Mouse (Mus musculus): ENCODE results near the gene Sytl1. TPM values are rescaled to one million over a fixed set of nuclear protein-coding genes. Genes with fewer than 3 reads are reported as not detected.

The Sytl1 gene
- polyA plus RNA-seq, 1 experiment: 1.1 TPM

GRCm38 (mm10) chr4:133265759-133266158 is 2.8 kb upstream of the Sytl1 start:
- Histone ChIP-seq H3K27ac (ENCODE audit: insufficient read depth, low read length) (no peak overlapping the region), H3K4me3 (ENCODE audit: insufficient read depth, low read length) (no peak overlapping the region), H3K4me1 (ENCODE audit: control insufficient read depth, insufficient read depth, low read length) (no peaks in the 10 kb centered on the region)
- TF ChIP-seq CTCF (IDR thresholded peaks at IDR 0.05; ENCODE audit: borderline replicate concordance, insufficient read depth, low read length) (no peak), POLR2A (IDR thresholded peaks at IDR 0.05; ENCODE audit: low read depth, low read length) (no peak)

GRCm38 (mm10) chr4:133265297-133265696 is 2.4 kb upstream of the Sytl1 start:
- no peak for TF ChIP-seq CTCF (IDR thresholded peaks at IDR 0.05; ENCODE audit: borderline replicate concordance, insufficient read depth, low read length)
- TF ChIP-seq POLR2A (IDR thresholded peaks at IDR 0.05; ENCODE audit: low read depth, low read length): no peak
- Histone ChIP-seq H3K4me1 (ENCODE audit: control insufficient read depth, insufficient read depth, low read length) (no peaks in the 10 kb centered on the region), H3K4me3 (ENCODE audit: insufficient read depth, low read length) (no peak overlapping the region), H3K27ac (ENCODE audit: insufficient read depth, low read length) (no peak overlapping the region)

- Histone ChIP-seq H3K27ac (ENCODE audit: insufficient read depth, low read length) (no peak overlapping the region), H3K4me1 (ENCODE audit: control insufficient read depth, insufficient read depth, low read length) (no peaks in the 10 kb centered on the region), H3K4me3 (ENCODE audit: insufficient read depth, low read length) (no peak overlapping the region)
- TF ChIP-seq POLR2A (IDR thresholded peaks at IDR 0.05; ENCODE audit: low read depth, low read length) (no peak), CTCF (IDR thresholded peaks at IDR 0.05; ENCODE audit: borderline replicate concordance, insufficient read depth, low read length) (no peak)
Observed at GRCm38 (mm10) chr4:133264559-133264958, 1.6 kb upstream of the Sytl1 start.

- Histone ChIP-seq H3K4me1 (ENCODE audit: control insufficient read depth, insufficient read depth, low read length) (no peaks in the 10 kb centered on the region), H3K27ac (ENCODE audit: insufficient read depth, low read length) (no peak overlapping the region), H3K4me3 (ENCODE audit: insufficient read depth, low read length) (no peak overlapping the region)
- TF ChIP-seq CTCF (IDR thresholded peaks at IDR 0.05; ENCODE audit: borderline replicate concordance, insufficient read depth, low read length) (no peak), POLR2A (IDR thresholded peaks at IDR 0.05; ENCODE audit: low read depth, low read length) (no peak)
Observed at GRCm38 (mm10) chr4:133263756-133264155, 843 bp upstream of the Sytl1 start.

GRCm38 (mm10) chr4:133262375-133262765 is 543 bp downstream of the Sytl1 start:
- TF ChIP-seq POLR2A (IDR thresholded peaks at IDR 0.05; ENCODE audit: low read depth, low read length) (no peak), CTCF (IDR thresholded peaks at IDR 0.05; ENCODE audit: borderline replicate concordance, insufficient read depth, low read length) (no peak)
- Histone ChIP-seq H3K4me3 (ENCODE audit: insufficient read depth, low read length) (no peak overlapping the region), H3K27ac (ENCODE audit: insufficient read depth, low read length) (no peak overlapping the region), H3K4me1 (ENCODE audit: control insufficient read depth, insufficient read depth, low read length) (no peaks in the 10 kb centered on the region)

GRCm38 (mm10) chr4:133261641-133262374 is 1.1 kb downstream of the Sytl1 start:
- no peak for TF ChIP-seq CTCF (IDR thresholded peaks at IDR 0.05; ENCODE audit: borderline replicate concordance, insufficient read depth, low read length)
- H3K27ac ChIP-seq (ENCODE audit: insufficient read depth, low read length): no peak overlapping the region
- no peaks in the 10 kb centered on the region for H3K4me1 ChIP-seq (ENCODE audit: control insufficient read depth, insufficient read depth, low read length)
- H3K4me3 ChIP-seq (ENCODE audit: insufficient read depth, low read length): no peak overlapping the region

GRCm38 (mm10) chr4:133257798-133258408 is 5.0 kb downstream of the Sytl1 start:
- TF ChIP-seq POLR2A (IDR thresholded peaks at IDR 0.05; ENCODE audit: low read depth, low read length): no peak
- TF ChIP-seq CTCF (IDR thresholded peaks at IDR 0.05; ENCODE audit: borderline replicate concordance, insufficient read depth, low read length): no peak

GRCm38 (mm10) chr4:133257230-133257629 is 5.7 kb downstream of the Sytl1 start:
- Histone ChIP-seq H3K4me1 (ENCODE audit: control insufficient read depth, insufficient read depth, low read length) (no peaks in the 10 kb centered on the region), H3K4me3 (ENCODE audit: insufficient read depth, low read length) (no peak overlapping the region), H3K27ac (ENCODE audit: insufficient read depth, low read length) (no peak overlapping the region)
- no peak for TF ChIP-seq POLR2A (IDR thresholded peaks at IDR 0.05; ENCODE audit: low read depth, low read length)
- no peak for TF ChIP-seq CTCF (IDR thresholded peaks at IDR 0.05; ENCODE audit: borderline replicate concordance, insufficient read depth, low read length)

More at GRCm38 (mm10) chr4:133257798-133258408, 5.0 kb downstream of the Sytl1 start:
- H3K4me3 ChIP-seq (ENCODE audit: insufficient read depth, low read length): no peak overlapping the region
- no peak overlapping the region for H3K27ac ChIP-seq (ENCODE audit: insufficient read depth, low read length)
- no peaks in the 10 kb centered on the region for H3K4me1 ChIP-seq (ENCODE audit: control insufficient read depth, insufficient read depth, low read length)

GRCm38 (mm10) chr4:133256820-133257219 is 6.1 kb downstream of the Sytl1 start:
- no peaks in the 10 kb centered on the region for H3K4me1 ChIP-seq (ENCODE audit: control insufficient read depth, insufficient read depth, low read length)
- no peak for TF ChIP-seq POLR2A (IDR thresholded peaks at IDR 0.05; ENCODE audit: low read depth, low read length)
- no peak for TF ChIP-seq CTCF (IDR thresholded peaks at IDR 0.05; ENCODE audit: borderline replicate concordance, insufficient read depth, low read length)
- H3K4me3 ChIP-seq (ENCODE audit: insufficient read depth, low read length): no peak overlapping the region
- no peak overlapping the region for H3K27ac ChIP-seq (ENCODE audit: insufficient read depth, low read length)

GRCm38 (mm10) chr4:133255392-133255791 is 7.5 kb downstream of the Sytl1 start:
- H3K4me3 ChIP-seq (ENCODE audit: insufficient read depth, low read length): no peak overlapping the region

More at GRCm38 (mm10) chr4:133255392-133255791, 7.5 kb downstream of the Sytl1 start:
- TF ChIP-seq CTCF (IDR thresholded peaks at IDR 0.05; ENCODE audit: borderline replicate concordance, insufficient read depth, low read length) (no peak), POLR2A (IDR thresholded peaks at IDR 0.05; ENCODE audit: low read depth, low read length) (no peak)
- Histone ChIP-seq H3K4me1 (ENCODE audit: control insufficient read depth, insufficient read depth, low read length) (no peaks in the 10 kb centered on the region), H3K27ac (ENCODE audit: insufficient read depth, low read length) (no peak overlapping the region)
